Mouse (Mus musculus): Measurements from ENCODE around the gene Itgad. TPM values are rescaled to one million over a fixed set of nuclear protein-coding genes. Genes with fewer than 3 reads are reported as not detected.
"Not testable (repeated sequence)": the region's sequence is repeated elsewhere in the genome, so short reads cannot be mapped to it uniquely, and the experiment has no call there.

The Itgad gene
- polyA plus RNA-seq, 1 experiment from 2014 or later: 0.04 TPM

GRCm38 (mm10) chr7:128128741-128129720, 25.1 kb upstream of the Itgad start, which contains the start of gene Itgax:
Gene Itgax (plus strand): TSS chr7:128129547.
- Histone ChIP-seq H3K4me3 (ENCODE audit: low read length) (no peak within 1 kb of the TSS), H3K9me3 (ENCODE audit: control insufficient read depth, low read length) (no peaks in the 10 kb centered on the region), H3K27ac (ENCODE audit: low read length) (no peak within 1 kb of the TSS), H3K36me3 (ENCODE audit: control insufficient read depth, insufficient read depth, low read length) (no peaks in the 10 kb centered on the region), H3K9ac (ENCODE audit: low read length) (no peak within 1 kb of the TSS), H3K4me2 (ENCODE audit: low read depth, low read length) (no peak within 1 kb of the TSS), H3K4me1 (replicated peaks; ENCODE audit: control insufficient read depth, insufficient read depth, low read length) (no peaks in the 10 kb centered on the region), H3K27me3 (ENCODE audit: control insufficient read depth, insufficient read depth, low read depth, low read length) (no peaks in the 10 kb centered on the region)
- ATAC-seq (ENCODE audit: low read depth): no peak
- WGBS: 49% methylated on average over 8 of the region's 8 CpGs

- no peak for ATAC-seq (ENCODE audit: low read depth)
- H3K4me2 ChIP-seq (ENCODE audit: low read depth, low read length): no peak overlapping the region
- no peak overlapping the region for H3K4me3 ChIP-seq (ENCODE audit: low read length)
- WGBS: 77% methylated on average over 5 of the region's 5 CpGs
- no peak overlapping the region for H3K9ac ChIP-seq (ENCODE audit: low read length)
- H3K4me1 ChIP-seq (replicated peaks; ENCODE audit: control insufficient read depth, insufficient read depth, low read length): no peaks in the 10 kb centered on the region
- no peak overlapping the region for H3K27ac ChIP-seq (ENCODE audit: low read length)
- no peaks in the 10 kb centered on the region for H3K36me3 ChIP-seq (ENCODE audit: control insufficient read depth, insufficient read depth, low read length)
- H3K9me3 ChIP-seq (ENCODE audit: control insufficient read depth, low read length): no peaks in the 10 kb centered on the region
- no peaks in the 10 kb centered on the region for H3K27me3 ChIP-seq (ENCODE audit: control insufficient read depth, insufficient read depth, low read depth, low read length)
Measured at GRCm38 (mm10) chr7:128132148-128132547, 22.0 kb upstream of the Itgad start.

GRCm38 (mm10) chr7:128133596-128133995, 20.6 kb upstream of the Itgad start:
- H3K9ac ChIP-seq (ENCODE audit: low read length): no peak overlapping the region
- WGBS: 70% methylated on average over 2 of the region's 2 CpGs
- H3K4me2 ChIP-seq (ENCODE audit: low read depth, low read length): no peak overlapping the region
- H3K9me3 ChIP-seq (ENCODE audit: control insufficient read depth, low read length): no peaks in the 10 kb centered on the region
- no peak overlapping the region for H3K27ac ChIP-seq (ENCODE audit: low read length)
- H3K36me3 ChIP-seq (ENCODE audit: control insufficient read depth, insufficient read depth, low read length): no peaks in the 10 kb centered on the region
- no peaks in the 10 kb centered on the region for H3K27me3 ChIP-seq (ENCODE audit: control insufficient read depth, insufficient read depth, low read depth, low read length)
- H3K4me3 ChIP-seq (ENCODE audit: low read length): no peak overlapping the region
- H3K4me1 ChIP-seq (replicated peaks; ENCODE audit: control insufficient read depth, insufficient read depth, low read length): no peaks in the 10 kb centered on the region
- ATAC-seq (ENCODE audit: low read depth): no peak

GRCm38 (mm10) chr7:128136927-128137326, 17.2 kb upstream of the Itgad start:
- H3K4me3 ChIP-seq (ENCODE audit: low read length): no peak overlapping the region
- no peaks in the 10 kb centered on the region for H3K9me3 ChIP-seq (ENCODE audit: control insufficient read depth, low read length)
- 36% methylated on average over 4 of the region's 4 CpGs for WGBS
- H3K36me3 ChIP-seq (ENCODE audit: control insufficient read depth, insufficient read depth, low read length): no peaks in the 10 kb centered on the region
- no peaks in the 10 kb centered on the region for H3K4me1 ChIP-seq (replicated peaks; ENCODE audit: control insufficient read depth, insufficient read depth, low read length)
- H3K9ac ChIP-seq (ENCODE audit: low read length): no peak overlapping the region
- no peaks in the 10 kb centered on the region for H3K27me3 ChIP-seq (ENCODE audit: control insufficient read depth, insufficient read depth, low read depth, low read length)
- H3K27ac ChIP-seq (ENCODE audit: low read length): no peak overlapping the region
- no peak for ATAC-seq (ENCODE audit: low read depth)
- H3K4me2 ChIP-seq (ENCODE audit: low read depth, low read length): no peak overlapping the region

- no peak overlapping the region for H3K4me2 ChIP-seq (ENCODE audit: low read depth, low read length)
- no peaks in the 10 kb centered on the region for H3K36me3 ChIP-seq (ENCODE audit: control insufficient read depth, insufficient read depth, low read length)
- H3K27ac ChIP-seq (ENCODE audit: low read length): no peak overlapping the region
- no peaks in the 10 kb centered on the region for H3K27me3 ChIP-seq (ENCODE audit: control insufficient read depth, insufficient read depth, low read depth, low read length)
- H3K4me3 ChIP-seq (ENCODE audit: low read length): no peak overlapping the region
- H3K9ac ChIP-seq (ENCODE audit: low read length): no peak overlapping the region
- ATAC-seq (ENCODE audit: low read depth): no peak
- H3K9me3 ChIP-seq (ENCODE audit: control insufficient read depth, low read length): no peaks in the 10 kb centered on the region
- 86% methylated on average over 6 of the region's 6 CpGs for WGBS
- no peaks in the 10 kb centered on the region for H3K4me1 ChIP-seq (replicated peaks; ENCODE audit: control insufficient read depth, insufficient read depth, low read length)
Measured at GRCm38 (mm10) chr7:128139611-128140010, 14.6 kb upstream of the Itgad start.

- H3K27me3 ChIP-seq (ENCODE audit: control insufficient read depth, insufficient read depth, low read depth, low read length): no peaks in the 10 kb centered on the region
- H3K9me3 ChIP-seq (ENCODE audit: control insufficient read depth, low read length): no peaks in the 10 kb centered on the region
- no peaks in the 10 kb centered on the region for H3K4me1 ChIP-seq (replicated peaks; ENCODE audit: control insufficient read depth, insufficient read depth, low read length)
- H3K27ac ChIP-seq (ENCODE audit: low read length): no peak overlapping the region
- no peak overlapping the region for H3K4me3 ChIP-seq (ENCODE audit: low read length)
- no peak for ATAC-seq (ENCODE audit: low read depth)
- no peak overlapping the region for H3K4me2 ChIP-seq (ENCODE audit: low read depth, low read length)
- H3K36me3 ChIP-seq (ENCODE audit: control insufficient read depth, insufficient read depth, low read length): no peaks in the 10 kb centered on the region
- H3K9ac ChIP-seq (ENCODE audit: low read length): no peak overlapping the region
- 85% methylated on average over 8 of the region's 8 CpGs for WGBS
Measured at GRCm38 (mm10) chr7:128150970-128151369, 3.2 kb upstream of the Itgad start.

- 29% methylated on average over 10 of the region's 10 CpGs for WGBS
- no peaks in the 10 kb centered on the region for H3K4me1 ChIP-seq (replicated peaks; ENCODE audit: control insufficient read depth, insufficient read depth, low read length)
- no peaks in the 10 kb centered on the region for H3K27me3 ChIP-seq (ENCODE audit: control insufficient read depth, insufficient read depth, low read depth, low read length)
- H3K4me3 ChIP-seq (ENCODE audit: low read length): no peak overlapping the region
- H3K9me3 ChIP-seq (ENCODE audit: control insufficient read depth, low read length): no peaks in the 10 kb centered on the region
- H3K9ac ChIP-seq (ENCODE audit: low read length): no peak overlapping the region
- no peaks in the 10 kb centered on the region for H3K36me3 ChIP-seq (ENCODE audit: control insufficient read depth, insufficient read depth, low read length)
- H3K27ac ChIP-seq (ENCODE audit: low read length): no peak overlapping the region
- 0 out of 2 replicates have a peak overlapping the region, but pooled peaks have one; percentile 29 for H3K4me2 ChIP-seq (ENCODE audit: low read depth, low read length)
- no peak for ATAC-seq (ENCODE audit: low read depth)
Measured at GRCm38 (mm10) chr7:128154924-128155323, 748 bp downstream of the Itgad start.

- not testable (repeated sequence) for ATAC-seq (ENCODE audit: low read depth); H3K36me3 ChIP-seq (ENCODE audit: control insufficient read depth, insufficient read depth, low read length); H3K27ac ChIP-seq (ENCODE audit: low read length); H3K4me2 ChIP-seq (ENCODE audit: low read depth, low read length); H3K4me3 ChIP-seq (ENCODE audit: low read length); H3K27me3 ChIP-seq (ENCODE audit: control insufficient read depth, insufficient read depth, low read depth, low read length); H3K9me3 ChIP-seq (ENCODE audit: control insufficient read depth, low read length); H3K9ac ChIP-seq (ENCODE audit: low read length); H3K4me1 ChIP-seq (replicated peaks; ENCODE audit: control insufficient read depth, insufficient read depth, low read length)
- WGBS: 63% methylated on average over 7 of the region's 8 CpGs
Measured at GRCm38 (mm10) chr7:128158688-128159354, 4.6 kb downstream of the Itgad start.

- Histone ChIP-seq H3K9me3 (ENCODE audit: control insufficient read depth, low read length) (no peaks in the 10 kb centered on the region), H3K4me1 (replicated peaks; ENCODE audit: control insufficient read depth, insufficient read depth, low read length) (no peaks in the 10 kb centered on the region), H3K4me3 (ENCODE audit: low read length) (no peak overlapping the region), H3K9ac (ENCODE audit: low read length) (no peak overlapping the region), H3K36me3 (ENCODE audit: control insufficient read depth, insufficient read depth, low read length) (no peaks in the 10 kb centered on the region), H3K27me3 (ENCODE audit: control insufficient read depth, insufficient read depth, low read depth, low read length) (no peaks in the 10 kb centered on the region), H3K27ac (ENCODE audit: low read length) (no peak overlapping the region), H3K4me2 (ENCODE audit: low read depth, low read length) (no peak overlapping the region)
- no peak for ATAC-seq (ENCODE audit: low read depth)
- 91% methylated on average over 4 of the region's 4 CpGs for WGBS
Measured at GRCm38 (mm10) chr7:128164001-128164400, 9.8 kb downstream of the Itgad start.
